ENCODE assay signal across 8 mouse cellular contexts in the genomic region with DNA sequence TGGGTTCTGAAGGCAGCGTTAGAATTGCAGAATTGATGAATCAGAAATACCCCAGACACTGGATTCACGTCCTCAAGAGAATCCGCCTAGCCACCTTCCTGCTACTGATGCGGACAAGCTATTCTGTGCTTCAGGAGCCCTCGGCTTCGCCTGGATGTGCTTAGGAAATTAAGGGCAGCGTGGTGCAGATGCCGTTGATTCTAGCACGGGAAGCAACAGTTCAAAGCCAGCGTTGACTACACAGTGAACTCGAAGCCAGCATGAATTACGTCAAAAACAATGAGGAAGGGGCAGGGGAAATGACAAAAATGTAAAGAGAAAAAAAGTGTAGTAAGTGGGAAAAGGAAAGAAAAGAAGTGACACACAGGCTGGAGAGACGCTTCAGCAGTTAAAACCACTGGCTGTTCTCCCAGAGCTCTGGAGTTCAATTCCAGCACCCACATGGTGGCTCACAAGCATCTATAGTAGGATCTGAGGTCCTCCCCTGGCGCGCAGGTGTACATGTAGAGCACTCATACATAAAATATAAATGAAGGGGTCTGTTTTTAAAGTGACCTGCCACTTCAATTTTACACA. TPM values are rescaled to one million over a fixed set of nuclear protein-coding genes. Genes with fewer than 3 reads are reported as not detected.
DNase-seq lines count a peak whose midpoint lies in the region; ATAC-seq and TF ChIP-seq lines count a peak whose summit lies in the region.

A gene (plus strand): TSS at position 541 of the 576 bp plus-strand sequence.

- H3K27ac ChIP-seq in lung, embryonic 16.5 days (ENCODE audit: low read length), result peak within 1 kb of the TSS; percentile 82
- H3K27ac ChIP-seq in bone marrow macrophage, adult 2 months (ENCODE audit: insufficient read depth, low read depth, low read length), result peak within 1 kb of the TSS; percentile 43
- peak within 1 kb of the TSS; percentile 92 for H3K27ac ChIP-seq in midbrain, embryonic 12.5 days (replicated peaks)

- peak within 1 kb of the TSS; percentile 77 for H3K4me3 ChIP-seq in lung, embryonic 16.5 days (ENCODE audit: low read length)
- peak within 1 kb of the TSS; percentile 84 for H3K4me3 ChIP-seq in bone marrow macrophage, adult 2 months (ENCODE audit: insufficient read depth, low read length)
- H3K4me3 ChIP-seq in midbrain, embryonic 12.5 days, result peak within 1 kb of the TSS; percentile 69

- H3K36me3 ChIP-seq in lung, embryonic 16.5 days (ENCODE audit: control insufficient read depth, insufficient read depth, low read length), result peaks cover 2% of the 10 kb centered on the region; the same call in 1 of the 2 replicates
- H3K36me3 ChIP-seq in midbrain, embryonic 12.5 days, result peaks cover 15% of the 10 kb centered on the region; the same call in 1 of the 2 replicates

- 0 out of 2 replicates have a peak, but pooled peaks have one; percentile 34 for TF ChIP-seq POLR2A in bone marrow macrophage, adult 2 months (IDR thresholded peaks at IDR 0.05; ENCODE audit: borderline replicate concordance, low read depth, low read length)

- no peaks in the 10 kb centered on the region for H3K9me3 ChIP-seq in lung, embryonic 16.5 days (ENCODE audit: control insufficient read depth, low read length)
- no peaks in the 10 kb centered on the region for H3K9me3 ChIP-seq in midbrain, embryonic 12.5 days

- H3K4me2 ChIP-seq in lung, embryonic 16.5 days (ENCODE audit: low read depth, low read length), result peak within 1 kb of the TSS; percentile 80
- peak within 1 kb of the TSS; percentile 73 for H3K4me2 ChIP-seq in midbrain, embryonic 12.5 days (replicated peaks)

- H3K9ac ChIP-seq in lung, embryonic 16.5 days (ENCODE audit: low read length), result peak within 1 kb of the TSS; percentile 83
- peak within 1 kb of the TSS; percentile 74 for H3K9ac ChIP-seq in midbrain, embryonic 12.5 days (replicated peaks)

- TF ChIP-seq CTCF in bone marrow macrophage, adult 2 months (IDR thresholded peaks at IDR 0.05; ENCODE audit: low read depth, low read length), result no peak

- no peaks in the 10 kb centered on the region for H3K27me3 ChIP-seq in lung, embryonic 16.5 days (ENCODE audit: control insufficient read depth, insufficient read depth, low read depth, low read length)
- no peaks in the 10 kb centered on the region for H3K27me3 ChIP-seq in midbrain, embryonic 12.5 days

- no peak for ATAC-seq in lung, embryonic 16.5 days (ENCODE audit: low read depth)
- ATAC-seq in midbrain, embryonic 12.5 days (ENCODE audit: low FRiP score, low read depth), result no peak

- DNase-seq in lung, postnatal 4 days, result no peak
- no peak for DNase-seq in gonadal fat pad, adult 2 months (ENCODE audit: low read depth)
- no peak for DNase-seq in layer of hippocampus, postnatal 10 days (ENCODE audit: low spot score in 2 of 2)
- DNase-seq in embryo, embryonic 10 days (ENCODE audit: low spot score), result no peak
- DNase-seq in urinary bladder, adult 18-20 months (ENCODE audit: low spot score in 2 of 2), result no peak

- H3K4me1 ChIP-seq in lung, embryonic 16.5 days (replicated peaks; ENCODE audit: control insufficient read depth, insufficient read depth, low read length), result peaks cover 24% of the 10 kb centered on the region
- peaks cover 13% of the 10 kb centered on the region for H3K4me1 ChIP-seq in bone marrow macrophage, adult 2 months (ENCODE audit: control insufficient read depth, insufficient read depth, low read length)
- peaks cover 33% of the 10 kb centered on the region for H3K4me1 ChIP-seq in midbrain, embryonic 12.5 days

- 13% methylated on average over 15 of the region's 15 CpGs for WGBS in lung, embryonic 16.5 days
- WGBS in midbrain, embryonic 12.5 days, result 16% methylated on average over 15 of the region's 15 CpGs

RNA-seq across cellular contexts. Expression of the gene that starts here (rescaled TPM):
- 522 and 523 TPM in 2 replicates for polyA plus RNA-seq in lung, embryonic 16.5 days (2015; fragmentation: Nextera tagmentation; extraction: Ambion mirVana)
- polyA plus RNA-seq in bone marrow macrophage, adult 2 months (2012; ENCODE audit: insufficient read depth, insufficient read length, missing spikeins), result 122 and 159 TPM in 2 replicates
- 34.6 and 35.7 TPM in 2 replicates for polyA plus RNA-seq in gonadal fat pad, adult 2 months (2012; rRNA removed)
- 100 to 1,000 TPM in 1 of 2 experiments, 10 to 100 TPM in 1; 80.7 to 103 TPM for total RNA-seq in layer of hippocampus, postnatal 10 days (2021)
- polyA plus RNA-seq in midbrain, embryonic 12.5 days (2016; fragmentation: Nextera tagmentation; extraction: Ambion mirVana), result 580 and 612 TPM in 2 replicates
